Mouse (Mus musculus) testis, adult 2 months (tissue): Measurements from ENCODE around the gene Dbh.

Experiments
- CTCF ChIP-seq: fragments of 200-500 bp; IDR thresholded peaks from 2 replicates; pipeline ENCODE4 v1.5.1; 2012; ENCODE audit warnings: low read depth, mild to moderate bottlenecking, inconsistent platforms, low read length, moderate library complexity; ENCODE audit not compliant: control insufficient read depth, insufficient read depth, insufficient replicate concordance
- POLR2A ChIP-seq: fragments of 200-500 bp; IDR thresholded peaks from 2 replicates; pipeline ENCODE4 v1.6.1; 2012; ENCODE audit warnings: low read depth, mild to moderate bottlenecking, inconsistent platforms, low read length, moderate library complexity; ENCODE audit not compliant: control insufficient read depth

DNA sequence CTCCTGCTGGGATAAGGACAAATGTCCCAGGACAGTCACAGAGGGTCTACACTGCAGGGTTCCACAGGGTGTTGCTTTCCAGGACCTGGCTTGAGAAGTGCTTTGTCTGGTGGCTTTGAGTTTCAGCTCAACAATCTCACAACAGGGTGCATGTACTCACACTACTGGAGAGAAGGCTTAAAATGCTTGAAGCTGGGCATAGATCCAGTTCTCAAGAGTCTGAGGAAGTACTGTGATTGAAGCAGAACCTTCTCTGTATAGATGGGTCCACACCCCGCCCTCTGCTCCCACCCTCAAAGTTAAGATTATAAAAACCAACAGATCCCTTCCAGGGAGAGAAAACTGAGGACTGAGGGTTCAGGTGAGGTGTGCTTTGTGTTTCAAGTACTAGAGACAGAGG lies 35.6 kb downstream of the Dbh start:
- no peak for TF ChIP-seq CTCF
- TF ChIP-seq POLR2A = no peak
